Mouse (Mus musculus) neural tube, embryonic 11.5 days (tissue): ENCODE data around the gene Zfp869. TPM values are rescaled to one million over a fixed set of nuclear protein-coding genes. Genes with fewer than 3 reads are reported as not detected.
A peak's percentile ranks its signal among the peaks of the same experiment; 100 is the strongest.
"Not testable (repeated sequence)": the region's sequence is repeated elsewhere in the genome, so short reads cannot be mapped to it uniquely, and the experiment has no call there.

ENCODE experiments used
- ATAC-seq: fragments of 200-750 bp; cut with Nextera tagmentation; 2 replicates; pipeline ENCODE4 v1.8.0; 2017; ENCODE audit warnings: moderate number of reproducible peaks, mild to moderate bottlenecking, moderate TSS enrichment, moderate library complexity; ENCODE audit not compliant: insufficient read depth, low FRiP score, low TSS enrichment
- DNase-seq: peaks from one replicate; pipeline ENCODE4 v3.0.0-alpha.2; 2015; ENCODE audit warnings: low spot score
- H3K27ac ChIP-seq: fragments of 300-500 bp; sonication (generic); 2 replicates; pipeline ENCODE4 v1.5.1; 2014; ENCODE audit warnings: low read depth, mild to moderate bottlenecking, low read length
- H3K27me3 ChIP-seq: fragments of 300-500 bp; sonication (generic); 2 replicates; pipeline ENCODE4 v1.6.1; 2014; ENCODE audit warnings: mild to moderate bottlenecking, low read length, mixed read lengths; ENCODE audit not compliant: control insufficient read depth, insufficient read depth
- H3K36me3 ChIP-seq: fragments of 300-500 bp; sonication (generic); 2 replicates; pipeline ENCODE4 v1.6.1; 2014; ENCODE audit warnings: mild to moderate bottlenecking, low read length, moderate library complexity, mixed read lengths; ENCODE audit not compliant: control insufficient read depth, insufficient read depth
- H3K4me1 ChIP-seq: fragments of 300-500 bp; sonication (generic); 2 replicates; pipeline ENCODE4 v1.6.1; 2014; ENCODE audit warnings: low read length, mixed read lengths; ENCODE audit not compliant: control insufficient read depth, insufficient read depth
- H3K4me2 ChIP-seq: fragments of 300-500 bp; sonication (generic); 2 replicates; pipeline ENCODE4 v1.6.1; 2014; ENCODE audit warnings: low read depth, mild to moderate bottlenecking, moderate library complexity
- H3K4me3 ChIP-seq: fragments of 300-500 bp; sonication (generic); 2 replicates; pipeline ENCODE4 v1.5.1; 2014; ENCODE audit warnings: low read depth, low read length
- H3K9ac ChIP-seq: fragments of 300-500 bp; sonication (generic); 2 replicates; pipeline ENCODE4 v1.6.1; 2014; ENCODE audit warnings: mild to moderate bottlenecking, low read length
- H3K9me3 ChIP-seq: fragments of 300-500 bp; sonication (generic); 2 replicates; pipeline ENCODE4 v1.6.1; 2016; ENCODE audit warnings: low read length; ENCODE audit not compliant: control insufficient read depth
- WGBS: fragments of 180-500 bp; shearing (Covaris S2); extraction: QIAGEN DNeasy Blood & Tissue Kit; methylation state at CpG from one replicate; pipeline ENCODE4 v1.1.7; 2014; 5-methylcytosine and 5-hydroxymethylcytosine counted together
- polyA plus RNA-seq: library from polyadenylated mRNA; unstranded; fragments of >200 nt; fragmentation: Nextera tagmentation; extraction: Ambion mirVana; gene quantifications from 2 replicates; pipeline ENCODE4 v1.2.1, GENCODE M21; 2014

Zfp869 gene
- polyA plus RNA-seq, 1 experiment from 2014 or later = 37.1 TPM

GRCm38 (mm10) chr8:69716403-69717231 lies 6.1 kb upstream of the Zfp869 start:
- no peaks in the 10 kb centered on the region for H3K27me3 ChIP-seq
- H3K4me3 ChIP-seq = peak overlapping the region; percentile 82
- H3K4me2 ChIP-seq = peak overlapping the region; percentile 48
- no peaks in the 10 kb centered on the region for H3K36me3 ChIP-seq
- H3K9ac ChIP-seq = peak overlapping the region; percentile 96
- ATAC-seq = peak; percentile 99
- peak overlapping the region; percentile 99 for H3K27ac ChIP-seq
- H3K4me1 ChIP-seq = peaks cover 5% of the 10 kb centered on the region; the same call in 1 of the 2 replicates
- DNase-seq = peak; percentile 93
- under 1% methylated on average over 52 of the region's 52 CpGs for WGBS
- no peaks in the 10 kb centered on the region for H3K9me3 ChIP-seq

- Histone ChIP-seq H3K27me3 (no peaks in the 10 kb centered on the region), H3K4me1 (peaks cover 5% of the 10 kb centered on the region; the same call in 1 of the 2 replicates), H3K4me2 (peak overlapping the region; percentile 41), H3K27ac (no peak overlapping the region), H3K4me3 (peak overlapping the region; percentile 2; the same call in 1 of the 2 replicates), H3K9me3 (no peaks in the 10 kb centered on the region), H3K36me3 (no peaks in the 10 kb centered on the region), H3K9ac (no peak overlapping the region)
- WGBS = 88% methylated on average over 6 of the region's 6 CpGs
- ATAC-seq (no peak), DNase-seq (no peak)
Measured at GRCm38 (mm10) chr8:69715366-69715765, 4.8 kb upstream of the Zfp869 start.

DNA sequence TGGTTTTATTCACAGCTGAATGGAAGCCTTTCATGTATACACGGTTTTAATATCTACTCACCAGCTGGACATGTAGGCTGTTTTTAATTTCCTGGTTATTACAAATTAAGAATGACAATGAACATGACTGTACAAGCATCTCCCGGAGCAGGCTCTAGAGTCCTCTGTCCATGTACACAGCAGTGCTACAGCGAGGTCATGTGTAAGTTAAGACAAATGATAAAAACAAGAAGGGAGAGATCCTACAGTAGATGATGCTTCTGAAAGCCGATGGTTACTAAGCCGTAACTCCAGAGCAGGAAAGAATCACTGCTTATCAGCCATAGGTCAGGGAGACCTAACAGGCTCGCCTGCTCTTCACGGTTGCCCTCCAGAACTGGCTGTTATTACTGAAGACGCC lies 3.0 kb upstream of the Zfp869 start:
- no peak overlapping the region for H3K27ac ChIP-seq
- peaks cover 5% of the 10 kb centered on the region; the same call in 1 of the 2 replicates for H3K4me1 ChIP-seq
- H3K9me3 ChIP-seq = no peaks in the 10 kb centered on the region
- DNase-seq (no peak), ATAC-seq (no peak)
- no peaks in the 10 kb centered on the region for H3K27me3 ChIP-seq
- 95% methylated on average over 8 of the region's 8 CpGs for WGBS
- H3K4me2 ChIP-seq = no peak overlapping the region
- no peak overlapping the region for H3K9ac ChIP-seq
- H3K36me3 ChIP-seq = peaks cover 6% of the 10 kb centered on the region
- H3K4me3 ChIP-seq = no peak overlapping the region

DNA sequence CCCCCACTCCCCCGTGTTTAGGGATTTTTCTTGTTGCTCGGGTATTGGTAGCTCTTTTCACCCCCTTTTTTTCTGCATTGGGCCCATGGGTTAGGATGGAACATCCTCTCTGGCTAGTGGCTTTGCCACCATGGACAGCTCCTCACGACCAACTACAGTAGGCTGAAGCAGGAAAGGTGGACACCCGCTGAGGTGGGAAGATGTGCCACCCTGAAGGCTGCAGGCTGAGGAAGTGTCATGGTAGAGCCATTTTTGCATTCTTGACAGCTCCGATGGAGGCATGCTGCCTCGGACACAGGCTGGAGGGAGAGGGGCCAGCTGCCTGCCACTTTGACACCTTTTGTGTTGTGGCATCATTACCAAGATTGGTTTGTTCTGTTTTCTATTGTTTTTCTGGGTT lies 8.7 kb downstream of the Zfp869 start:
- Histone ChIP-seq H3K4me3 (no peak overlapping the region), H3K4me1 (no peaks in the 10 kb centered on the region), H3K27me3 (no peaks in the 10 kb centered on the region), H3K9me3 (no peaks in the 10 kb centered on the region), H3K36me3 (peaks cover 25% of the 10 kb centered on the region), H3K27ac (no peak overlapping the region), H3K4me2 (no peak overlapping the region), H3K9ac (no peak overlapping the region)
- ATAC-seq = no peak
- 75% methylated on average over 6 of the region's 6 CpGs for WGBS
- DNase-seq = no peak

GRCm38 (mm10) chr8:69665051-69665450 lies 45.5 kb downstream of the Zfp869 start:
- not testable (repeated sequence) for H3K4me1 ChIP-seq, H3K4me3 ChIP-seq, H3K4me2 ChIP-seq, DNase-seq, H3K27me3 ChIP-seq, ATAC-seq, H3K9ac ChIP-seq, H3K27ac ChIP-seq, H3K9me3 ChIP-seq, H3K36me3 ChIP-seq
- 89% methylated on average over 2 of the region's 2 CpGs for WGBS

- Histone ChIP-seq H3K4me2 (no peak overlapping the region), H3K36me3 (0 out of 2 replicates have a peak, but pooled peaks cover 2% of the 10 kb centered on the region), H3K27ac (no peak overlapping the region), H3K9ac (no peak overlapping the region), H3K9me3 (no peaks in the 10 kb centered on the region), H3K27me3 (no peaks in the 10 kb centered on the region), H3K4me3 (no peak overlapping the region), H3K4me1 (no peaks in the 10 kb centered on the region)
- ATAC-seq = no peak
- no peak for DNase-seq
Measured at GRCm38 (mm10) chr8:69661294-69661693, 49.2 kb downstream of the Zfp869 start.

Other genes starting within 250 kb of the Zfp869 start
- gene Gm7697, start 187.7 kb downstream of the Zfp869 start, polyA plus RNA-seq = not detected in 2 replicates
- gene Zfp868, start 85.2 kb downstream of the Zfp869 start, polyA plus RNA-seq = 34.4 and 35.2 TPM in 2 replicates
- gene Zfp964, start 56.2 kb downstream of the Zfp869 start, polyA plus RNA-seq = 1.8 and 2.6 TPM in 2 replicates
- 7.6 and 8.8 TPM in 2 replicates for gene Zfp963, start 39.2 kb upstream of the Zfp869 start, polyA plus RNA-seq
- 0.36 TPM in 1 of 2 replicates, not detected in the other for gene Gm20422, start 64.2 kb upstream of the Zfp869 start, polyA plus RNA-seq
- 47.7 and 50.1 TPM in 2 replicates for gene Atp13a1, start 80.4 kb upstream of the Zfp869 start, polyA plus RNA-seq
- 39.5 and 42.0 TPM in 2 replicates for gene Zfp866, start 80.5 kb upstream of the Zfp869 start, polyA plus RNA-seq
- gene Gmip, start 98.0 kb upstream of the Zfp869 start, polyA plus RNA-seq = 10.9 and 14.2 TPM in 2 replicates
- gene Lpar2, start 111.7 kb upstream of the Zfp869 start, polyA plus RNA-seq = 0.73 and 1.2 TPM in 2 replicates
- gene Pbx4, start 121.8 kb upstream of the Zfp869 start, polyA plus RNA-seq = 28.8 and 31.2 TPM in 2 replicates
- gene Cilp2, start 177.0 kb upstream of the Zfp869 start, polyA plus RNA-seq = 0.47 and 0.86 TPM in 2 replicates
- 4.1 and 4.8 TPM in 2 replicates for gene Tssk6, start 191.5 kb upstream of the Zfp869 start, polyA plus RNA-seq
- 151 and 161 TPM in 2 replicates for gene Ndufa13, start 191.8 kb upstream of the Zfp869 start, polyA plus RNA-seq
- gene Yjefn3, start 192.0 kb upstream of the Zfp869 start, polyA plus RNA-seq = 3.7 and 5.0 TPM in 2 replicates